Mouse (Mus musculus): ENCODE measurements around the gene Flvcr2.

Flvcr2 gene

GRCm38 (mm10) chr12:85859111-85859510 is 112.8 kb downstream of the Flvcr2 start:
- in situ Hi-C loops (cut with MseI, MboI) = loop anchor here in 1 of 2 experiments (25.0 kb wide), 1 partner anchor 228 kb away; the partner anchor contains the start of genes Ift43 and Tgfb3

GRCm38 (mm10) chr12:85859511-85860189 is 113.3 kb downstream of the Flvcr2 start:
- in situ Hi-C loops (cut with MseI, MboI) = loop anchor here (10.0 to 25.0 kb wide), 2 partner anchors 215 to 228 kb away; partner anchors contain the start of genes Tgfb3 (in 2 of the 2) and Ift43 (in 1 of the 2)

GRCm38 (mm10) chr12:85862514-85862913 is 116.2 kb downstream of the Flvcr2 start:
- in situ Hi-C loops (cut with MseI, MboI) = loop anchor here (10.0 to 25.0 kb wide), 2 partner anchors 212 to 225 kb away; partner anchors contain the start of genes Tgfb3 (in 2 of the 2) and Ift43 (in 1 of the 2)

Data from mouse trophoblast stem cell (cell line).